Mouse (Mus musculus) frontal cortex, postnatal 14 days (tissue): ENCODE data around the gene Ctsm.
"Not testable (repeated sequence)": the region's sequence is repeated elsewhere in the genome, so short reads cannot be mapped to it uniquely, and the experiment has no call there.

Experiments used
- DNase-seq, 2 experiments: peaks; one replicate each; pipeline ENCODE4 v3.0.0; 2022; ENCODE audit warnings: low spot score in 2 of 2

Ctsm gene

GRCm38 (mm10) chr13:61541631-61542030 lies at the start of gene Ctsm:
Ctsm (minus strand) TSS chr13:61541839.
- DNase-seq: no peak

- no peak for DNase-seq
These were observed 28.4 kb upstream of the Ctsm start, which contains the start of gene Cts3 for GRCm38 (mm10) chr13:61570027-61570426. Cts3 (minus strand) TSS chr13:61570127.

DNA sequence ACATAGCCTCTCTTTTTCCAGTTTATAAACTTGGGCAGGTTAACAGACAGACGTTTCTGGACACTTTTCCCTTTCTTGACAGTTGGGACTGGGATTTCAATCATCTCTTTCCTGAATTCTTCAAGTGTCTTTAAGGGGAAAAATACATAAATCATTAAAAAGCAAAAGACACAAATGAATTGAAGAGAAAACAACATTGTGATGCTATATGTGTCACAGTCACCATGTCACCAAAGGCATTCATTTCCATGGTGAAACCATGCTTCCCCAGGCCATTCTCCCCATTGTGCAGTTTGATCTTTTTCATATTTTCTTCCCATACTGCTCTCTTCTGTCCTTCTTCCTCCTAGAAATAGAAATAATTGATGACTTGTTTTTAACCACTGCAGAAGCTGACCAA lies 26.4 kb upstream of the Ctsm start, which contains the start of gene Gm49352:
Gene Gm49352, minus strand, starts transcription at position 101 of the 400 bp plus-strand sequence.
- DNase-seq: not testable (repeated sequence)
